Mouse (Mus musculus) gastrocnemius, postnatal 14 days (tissue): Measurements from ENCODE around the gene Cbx8. TPM values are rescaled to one million over a fixed set of nuclear protein-coding genes. Genes with fewer than 3 reads are reported as not detected.
A peak's percentile ranks its signal among the peaks of the same experiment; 100 is the strongest.

Experiments used
- DNase-seq: peaks from one replicate; pipeline ENCODE4 v3.0.0; 2021; ENCODE audit warnings: mixed read lengths
- intact Hi-C: fragments of 180-260 bp; cut with DNase I; formaldehyde crosslinking; loops from one replicate; pipeline ENCODE4 v1.15.1; 2025; ENCODE audit warnings: low total_unique reads
- long read RNA-seq, 2 experiments: library from polyadenylated mRNA; stranded (forward); transcript quantifications; one replicate each; pipeline ENCODE4 v2.0.0; 2021
- total RNA-seq, 2 experiments: library from RNA; stranded (reverse); gene quantifications; 2 replicates each; pipeline ENCODE4 v1.2.3; 2021

The Cbx8 gene
- 1 to 10 TPM; 2.1 to 2.7 TPM for total RNA-seq
- long read RNA-seq, experiment 1, partial matches to known transcripts = 0 of 3 reads
- long read RNA-seq, experiment 1, other reads (novel, unspliced or antisense) = 0 of 3 reads
- long read RNA-seq, experiment 2, partial matches to known transcripts = 0 of 4 reads
- long read RNA-seq, experiment 2, other reads (novel, unspliced or antisense) = 0 of 4 reads

DNA sequence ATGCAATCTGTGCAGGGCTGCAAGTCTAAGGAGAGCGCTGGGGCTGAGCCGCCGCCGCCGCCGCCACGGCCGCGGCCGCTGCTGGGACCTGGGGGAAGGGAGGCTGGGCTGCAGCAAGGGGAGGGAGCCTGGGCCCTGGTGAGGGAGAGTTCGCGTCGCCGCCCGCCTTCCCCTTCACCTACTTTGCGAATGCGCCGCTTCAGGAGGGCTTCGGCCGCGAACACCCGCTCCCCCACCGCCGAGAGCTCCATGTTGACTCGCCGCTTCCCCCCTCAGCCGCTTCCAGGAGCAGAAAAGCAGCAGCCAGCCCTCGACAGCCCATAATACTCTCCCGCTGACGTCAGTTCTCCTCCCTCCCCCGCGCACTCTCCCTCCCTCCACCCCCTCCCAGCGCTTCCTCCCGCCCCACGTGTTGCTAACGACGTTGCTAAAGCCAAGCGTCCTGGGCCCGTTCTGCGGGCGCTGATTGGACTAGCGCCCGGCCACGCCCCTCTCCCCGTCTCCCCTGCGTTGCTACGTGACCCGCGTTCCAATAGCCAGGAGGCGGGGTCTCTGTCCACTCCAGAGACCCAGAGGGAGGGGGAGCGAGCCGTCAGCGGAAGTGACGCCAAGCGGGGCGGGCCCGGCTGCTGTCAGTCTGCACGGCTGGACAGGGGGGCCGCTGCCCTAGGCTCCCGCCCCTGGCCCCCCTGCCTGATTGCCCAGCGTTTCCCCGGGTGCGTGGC lies at the start of gene Cbx8:
Gene Cbx8, minus strand, starts transcription at position 370 of the 725 bp plus-strand sequence.
- DNase-seq = peak; percentile 99
- intact Hi-C loops = no loop called here

DNA sequence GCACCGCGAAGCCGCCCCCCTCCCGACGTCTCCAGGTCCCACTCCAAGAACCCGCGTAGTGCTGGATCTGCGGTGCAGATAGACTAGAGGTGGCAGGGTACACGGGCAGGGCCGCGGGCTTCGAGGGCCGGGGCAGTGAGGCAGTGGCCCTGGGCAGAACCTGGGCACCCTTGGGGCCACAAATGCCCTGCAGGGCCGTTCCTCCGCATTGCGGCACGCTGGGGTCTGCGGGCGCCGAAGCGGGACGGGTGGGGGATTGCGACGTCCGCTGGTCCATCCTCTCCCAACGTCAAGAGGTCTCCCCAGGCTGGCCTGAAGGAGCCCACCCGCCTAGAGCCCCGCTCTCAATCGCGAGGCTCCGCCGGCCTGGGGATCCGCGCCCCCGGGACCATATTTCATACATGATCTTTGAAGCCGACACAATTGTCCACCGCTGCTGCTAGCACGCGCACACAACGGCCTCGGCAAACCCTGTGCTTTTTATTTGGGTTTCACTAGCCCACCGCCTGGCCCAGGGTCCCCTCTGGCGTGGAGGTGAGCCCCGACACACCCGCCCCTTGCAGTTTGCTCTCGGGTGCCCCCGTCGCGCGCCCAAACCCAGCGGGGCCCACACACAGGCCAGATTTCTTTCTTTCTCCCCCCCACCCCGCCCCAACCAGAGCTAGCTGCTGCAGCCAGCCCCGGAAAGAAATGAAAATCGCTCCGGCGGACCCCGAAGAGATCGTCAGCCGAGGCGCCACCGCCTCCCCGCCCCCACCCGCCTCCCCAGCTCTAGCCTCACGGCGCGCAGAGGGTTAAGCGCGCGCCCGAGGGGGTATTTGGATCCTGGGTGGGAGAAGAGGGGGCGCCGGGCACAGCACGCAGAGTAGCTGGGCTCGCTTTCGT lies 49.5 kb upstream of the Cbx8 start:
- no peak for DNase-seq
- intact Hi-C loops = no loop called here

DNA sequence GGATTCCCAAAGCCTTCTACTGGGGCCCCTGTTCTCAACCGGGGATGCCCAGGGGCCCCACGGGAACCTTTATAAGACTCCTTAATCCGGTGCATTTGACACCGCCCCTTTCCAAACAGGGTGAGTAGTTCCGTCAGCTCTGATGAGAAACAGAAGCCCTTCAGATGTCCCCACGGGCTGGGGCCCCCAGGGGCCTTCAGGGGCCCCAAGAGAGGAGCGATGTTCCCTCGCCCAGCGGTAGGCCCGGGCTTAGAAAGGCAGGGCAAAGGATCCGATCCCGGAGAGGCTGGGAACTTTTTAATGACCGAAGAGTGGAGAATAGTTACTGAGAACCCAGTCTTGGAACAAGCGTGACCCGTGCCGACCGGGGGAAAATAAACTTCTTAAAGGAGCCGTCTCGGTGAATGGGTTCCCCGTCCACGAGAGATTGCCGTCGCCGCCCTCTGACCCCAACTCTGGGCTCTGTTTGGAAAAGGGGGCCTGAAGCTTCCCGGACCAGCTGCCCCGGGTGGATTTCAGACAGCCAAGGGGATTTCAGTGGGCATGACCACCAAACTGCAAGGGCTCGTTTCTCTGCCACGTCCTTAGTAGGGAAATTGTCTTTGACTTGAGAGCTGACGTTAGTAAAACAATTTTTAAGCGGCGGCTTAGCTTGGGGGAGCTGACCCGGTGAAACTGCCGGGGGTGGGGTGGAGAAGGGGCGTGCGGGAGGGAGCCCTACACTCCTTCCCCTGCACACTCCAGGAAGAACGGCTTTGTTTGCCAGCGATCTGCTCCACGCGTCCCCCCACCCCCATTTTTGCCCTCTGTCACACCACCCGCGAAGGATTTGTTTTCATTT lies 48.7 kb upstream of the Cbx8 start:
- intact Hi-C loops = loop anchor here (10.0 kb wide), 2 partner anchors 55 to 95 kb away; no protein-coding TSS in a partner anchor
- DNase-seq = no peak

DNA sequence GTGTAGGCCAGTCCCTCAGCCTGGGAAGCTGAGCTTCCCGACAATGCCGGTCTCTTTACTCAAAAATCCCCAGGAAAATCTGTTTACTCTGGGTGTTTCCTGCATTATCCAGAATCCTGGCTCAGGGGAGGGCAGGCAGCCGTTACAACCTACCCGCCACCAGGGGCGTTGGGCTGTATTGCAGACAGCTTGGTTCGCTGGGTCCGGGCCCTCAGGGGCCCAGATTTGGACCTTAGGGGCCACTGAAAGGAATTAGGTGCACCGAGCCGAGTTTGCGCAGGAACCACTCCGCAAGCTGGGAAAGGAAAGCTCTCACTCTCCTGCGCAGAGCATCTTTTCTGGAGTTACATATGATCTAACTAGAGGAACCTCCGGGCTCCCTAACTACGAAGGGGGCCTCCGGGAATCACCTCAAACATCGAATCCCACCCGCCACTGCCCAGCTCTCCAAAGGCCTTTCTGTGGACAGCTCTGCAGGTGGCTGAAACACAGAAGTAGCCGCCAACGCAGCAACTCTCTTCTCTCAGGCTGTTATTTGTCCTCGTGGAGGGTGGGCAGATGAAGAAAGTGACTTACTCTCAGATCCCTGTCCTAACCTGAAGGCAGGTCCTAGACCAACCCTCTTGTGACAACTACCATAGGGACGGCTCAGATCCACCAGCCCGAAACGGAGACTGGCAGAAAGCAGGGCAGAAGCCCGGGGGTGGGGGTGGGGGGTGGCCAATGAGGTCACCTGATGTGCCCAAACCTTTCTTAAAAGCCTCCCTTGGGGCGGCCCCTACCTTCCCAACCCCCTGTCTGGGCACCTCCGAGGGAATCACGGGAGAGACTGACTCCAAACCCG lies 47.8 kb upstream of the Cbx8 start:
- DNase-seq = no peak
- intact Hi-C loops = loop anchor here (10.0 kb wide), 2 partner anchors 54 to 96 kb away; no protein-coding TSS in a partner anchor

DNA sequence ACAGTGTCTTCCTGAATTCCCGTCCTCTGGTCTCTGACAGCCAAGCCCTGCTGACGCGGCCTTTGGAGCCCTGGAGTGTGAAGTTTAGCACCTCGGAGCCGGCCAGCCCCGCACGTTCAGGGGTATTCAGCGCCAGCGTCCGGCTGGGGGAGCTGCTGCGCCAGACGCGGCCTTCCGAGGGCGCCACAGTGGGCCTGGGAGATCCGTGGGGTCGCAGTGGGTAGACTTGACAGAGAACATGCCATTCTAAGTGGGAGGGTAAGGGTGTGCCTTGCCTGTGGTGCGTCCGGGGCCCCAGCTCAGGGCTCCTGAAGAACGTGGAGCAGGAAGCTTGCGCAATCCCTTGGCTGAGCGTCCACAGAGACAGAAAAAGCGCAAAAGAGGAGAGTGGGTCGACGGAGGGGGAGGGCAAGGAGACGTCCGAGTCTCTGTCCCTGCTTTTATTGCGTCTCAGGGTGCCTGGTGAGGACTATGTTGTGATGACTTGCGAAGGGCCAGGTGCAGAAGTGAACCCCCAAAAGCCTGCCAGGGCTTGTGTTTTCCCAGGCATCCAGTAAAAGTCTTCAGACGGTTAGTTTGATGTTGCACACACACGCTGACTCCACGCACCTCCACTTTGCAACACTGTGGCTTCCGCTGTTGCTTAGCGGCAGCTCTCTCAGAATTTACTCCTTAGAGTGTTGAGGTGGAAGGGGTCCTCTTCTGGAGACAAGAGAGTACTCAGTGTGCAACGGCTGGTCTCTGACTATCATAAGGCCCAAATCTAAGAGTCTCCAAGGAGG lies 46.7 kb upstream of the Cbx8 start:
- DNase-seq = no peak
- intact Hi-C loops = loop anchor here (10.0 kb wide), 2 partner anchors 53 to 97 kb away; no protein-coding TSS in a partner anchor

DNA sequence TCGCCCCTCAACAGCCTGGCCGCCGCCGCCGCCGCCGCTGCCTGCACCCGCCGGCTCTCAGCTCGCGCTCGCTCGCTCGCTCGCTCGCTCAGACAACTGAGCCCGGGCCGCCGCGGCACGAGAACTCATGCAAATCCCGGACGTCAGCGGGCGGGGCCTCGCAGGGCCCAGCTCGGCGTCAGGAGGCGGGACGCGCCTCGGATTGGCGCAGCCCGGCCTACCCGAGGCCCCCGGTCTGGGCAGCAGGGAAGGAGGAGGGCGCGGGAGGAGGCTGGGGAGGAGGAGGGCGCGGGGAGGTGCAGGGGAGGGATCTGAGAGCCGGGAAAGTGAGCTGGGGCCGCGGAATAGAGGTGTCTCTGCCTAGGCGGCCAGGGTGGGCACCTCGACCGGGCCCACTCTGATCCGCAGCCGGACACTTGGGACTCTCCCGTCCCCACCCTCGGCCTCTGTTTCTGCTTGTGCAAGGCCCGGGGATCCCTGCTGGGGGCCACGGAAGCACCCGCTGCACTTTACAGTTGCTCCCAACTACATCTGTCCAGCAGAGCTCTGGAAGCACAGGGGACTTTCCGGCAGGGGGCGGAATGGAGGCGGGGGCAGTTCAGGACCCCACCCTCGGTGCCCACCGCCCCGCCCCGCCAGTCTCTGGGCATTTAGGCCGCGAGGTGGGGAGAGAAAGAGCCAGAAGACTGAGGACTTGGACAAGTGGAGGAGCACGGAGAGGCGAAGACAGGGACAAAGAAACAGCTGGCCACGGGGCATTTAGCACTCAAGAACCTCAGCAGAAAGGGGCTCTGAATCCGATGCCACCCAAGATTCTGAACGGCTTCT lies 45.6 kb upstream of the Cbx8 start, which contains the start of gene Cbx4:
Gene Cbx4, minus strand, starts transcription at position 78 of the 828 bp plus-strand sequence.
- DNase-seq = peak; percentile 95
- intact Hi-C loops = loop anchor here (10.0 kb wide), 2 partner anchors 52 to 98 kb away; no protein-coding TSS in a partner anchor

DNA sequence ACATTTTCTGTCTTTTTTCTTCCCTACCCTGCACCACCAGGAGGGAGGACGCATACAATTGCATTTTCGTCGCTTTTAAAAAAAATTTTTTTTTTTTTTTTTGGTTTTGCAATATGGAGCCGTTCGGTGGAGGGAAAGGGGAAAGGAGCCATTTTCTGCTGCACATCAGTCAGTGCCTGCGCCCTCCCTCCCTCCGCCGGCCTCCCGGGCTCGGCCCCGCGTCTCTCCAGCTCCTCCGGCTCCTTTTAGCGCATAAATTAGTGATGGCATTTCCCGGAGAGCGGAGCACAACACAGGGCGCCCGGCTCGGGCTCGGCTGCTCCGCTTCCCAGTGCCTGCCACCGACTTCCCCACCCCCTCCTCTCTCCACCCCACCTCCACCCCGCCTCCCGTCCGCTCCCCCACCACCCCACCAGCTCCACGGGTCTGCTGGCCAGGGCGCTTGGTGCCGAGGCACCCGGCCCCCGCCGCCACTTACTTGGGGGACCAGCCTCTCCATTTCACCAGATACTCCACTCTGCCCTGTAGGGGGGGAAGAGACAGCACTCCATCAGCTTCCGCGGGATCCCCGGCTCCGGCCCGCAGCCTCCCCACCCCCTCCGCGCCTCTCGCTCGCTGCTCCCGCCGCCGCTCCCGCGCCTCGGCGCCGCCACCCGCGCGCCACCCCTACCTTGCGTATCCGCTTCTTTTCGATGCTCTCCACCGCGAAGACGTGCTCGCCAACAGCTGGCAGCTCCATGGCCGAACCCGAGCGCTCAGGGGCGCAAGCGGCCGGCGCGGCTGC lies 44.7 kb upstream of the Cbx8 start:
- intact Hi-C loops = loop anchor here (10.0 kb wide), 2 partner anchors 51 to 99 kb away; no protein-coding TSS in a partner anchor
- peak; percentile 67 for DNase-seq

DNA sequence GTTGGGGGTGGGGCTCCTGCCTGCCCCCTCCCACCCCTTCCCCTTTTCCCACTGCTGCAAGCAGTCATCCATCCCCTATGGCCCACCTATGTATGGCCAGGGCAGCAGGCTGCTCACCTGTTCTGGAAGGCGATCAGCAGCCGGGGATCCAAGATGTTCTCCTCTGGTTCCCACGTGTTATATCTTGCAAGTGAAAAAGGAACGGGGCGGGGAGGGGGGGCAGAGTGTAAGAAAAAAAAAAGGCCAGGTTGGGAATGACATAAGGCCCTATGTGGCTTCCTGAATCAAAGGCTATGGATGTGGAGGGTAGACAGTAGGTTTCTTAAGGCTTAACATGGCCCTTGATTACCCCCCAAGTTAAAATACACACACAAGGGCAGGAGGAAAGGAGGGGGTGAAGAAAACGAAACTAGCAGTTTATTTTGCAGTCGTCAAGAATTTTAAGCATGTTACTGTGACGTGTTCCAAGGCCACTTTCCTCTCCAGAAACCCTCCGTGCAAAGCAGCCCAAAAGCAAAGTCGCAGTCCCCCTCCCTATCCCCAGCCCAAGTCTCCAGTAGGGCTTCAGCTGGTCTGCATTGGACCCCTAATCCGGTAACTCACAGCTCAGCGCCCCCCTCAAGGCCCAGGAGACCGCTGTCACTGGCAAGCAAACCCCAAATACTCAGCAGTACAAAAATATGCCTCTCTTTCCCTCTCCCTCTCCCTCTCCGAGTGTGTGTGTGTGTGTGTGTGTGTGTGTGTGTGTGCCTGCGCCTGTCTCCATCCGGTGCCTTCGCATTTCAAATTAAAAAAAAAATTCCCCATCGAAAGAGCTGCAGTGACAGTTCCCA lies 43.9 kb upstream of the Cbx8 start:
- intact Hi-C loops = loop anchor here (10.0 kb wide), 2 partner anchors 50 to 100 kb away; no protein-coding TSS in a partner anchor
- DNase-seq = no peak

DNA sequence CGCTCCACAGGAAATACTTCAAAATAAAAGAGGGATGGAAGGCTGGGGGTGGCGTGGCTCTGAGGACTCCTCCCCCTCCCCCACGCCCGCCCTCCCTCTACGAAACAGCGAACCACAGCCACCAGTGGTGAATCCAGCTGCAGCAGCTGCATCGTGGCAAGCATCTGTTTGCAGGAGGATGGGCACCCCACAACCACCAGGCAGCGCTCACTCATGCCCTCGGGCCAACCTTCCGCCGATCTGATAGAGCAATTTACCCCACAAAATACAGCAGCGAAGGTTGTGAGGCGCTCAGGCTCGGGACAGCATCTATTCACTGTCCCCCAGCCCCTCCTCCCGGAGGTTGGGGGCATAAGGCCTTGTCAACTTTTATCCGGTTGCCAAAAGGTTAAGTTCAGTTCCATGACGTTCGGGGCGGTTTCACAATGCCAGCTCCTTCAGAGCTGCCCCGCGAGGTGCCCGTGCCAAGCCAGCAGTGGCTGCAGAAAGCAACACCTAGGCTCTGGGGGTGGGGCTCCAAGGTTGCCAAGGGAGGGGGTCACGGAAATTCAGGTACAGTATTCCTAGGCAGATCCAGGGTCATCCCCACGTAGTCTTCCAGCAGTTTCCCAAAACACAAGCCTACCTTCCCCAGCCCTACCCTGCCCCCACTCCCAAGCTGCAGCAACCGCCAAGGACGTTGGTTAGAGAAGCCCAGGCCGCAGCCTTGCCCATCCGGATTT lies 43.1 kb upstream of the Cbx8 start:
- intact Hi-C loops = loop anchor here (10.0 kb wide), 2 partner anchors 49 to 101 kb away; no protein-coding TSS in a partner anchor
- DNase-seq = no peak

DNA sequence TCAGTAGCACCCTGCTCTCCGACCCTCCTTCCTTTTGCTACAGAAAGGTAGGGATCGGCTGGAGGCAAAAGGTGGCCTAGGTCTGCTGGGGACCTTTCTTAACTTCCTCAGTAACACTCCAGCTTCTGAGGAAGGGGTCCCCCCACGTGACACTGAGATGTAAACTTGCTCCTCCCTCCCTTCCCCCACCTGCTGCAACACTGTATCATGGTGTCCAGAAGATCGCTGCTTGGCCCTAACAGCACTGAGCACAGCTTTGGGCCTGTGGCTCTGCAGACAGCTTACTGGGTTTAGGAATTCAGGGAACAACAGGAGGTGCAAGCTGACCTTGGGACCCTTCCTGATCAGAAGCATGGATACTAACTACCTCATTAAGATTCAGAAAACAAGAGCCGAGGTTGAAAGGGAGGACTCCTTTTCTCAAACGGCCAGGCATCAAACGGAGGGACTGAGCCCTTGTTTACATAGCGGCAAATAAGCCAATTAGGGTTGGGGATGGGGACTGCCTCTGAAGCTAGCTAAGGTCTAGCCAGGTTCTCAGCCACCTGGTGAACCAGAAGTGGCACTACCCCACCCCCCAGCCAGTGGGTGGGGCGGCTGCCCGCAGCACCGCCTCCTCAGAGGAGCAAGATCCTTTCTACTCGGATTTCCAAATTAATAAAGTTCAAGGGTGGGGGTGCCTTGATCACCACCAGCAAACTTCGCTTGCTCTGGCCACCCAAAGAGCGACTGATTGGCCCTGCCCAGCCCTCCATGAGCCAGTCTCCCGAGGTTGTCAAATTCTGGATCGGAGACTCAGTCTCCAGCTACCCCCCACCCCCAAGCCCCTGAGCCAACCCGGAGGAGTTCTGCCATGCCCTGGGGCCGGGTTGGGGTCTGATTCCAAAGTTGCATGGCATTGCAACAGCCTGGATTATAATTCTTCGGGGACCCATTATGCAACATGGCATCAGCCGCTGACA lies 42.1 kb upstream of the Cbx8 start:
- DNase-seq = no peak
- intact Hi-C loops = loop anchor here (10.0 kb wide), 2 partner anchors 48 to 102 kb away; no protein-coding TSS in a partner anchor

DNA sequence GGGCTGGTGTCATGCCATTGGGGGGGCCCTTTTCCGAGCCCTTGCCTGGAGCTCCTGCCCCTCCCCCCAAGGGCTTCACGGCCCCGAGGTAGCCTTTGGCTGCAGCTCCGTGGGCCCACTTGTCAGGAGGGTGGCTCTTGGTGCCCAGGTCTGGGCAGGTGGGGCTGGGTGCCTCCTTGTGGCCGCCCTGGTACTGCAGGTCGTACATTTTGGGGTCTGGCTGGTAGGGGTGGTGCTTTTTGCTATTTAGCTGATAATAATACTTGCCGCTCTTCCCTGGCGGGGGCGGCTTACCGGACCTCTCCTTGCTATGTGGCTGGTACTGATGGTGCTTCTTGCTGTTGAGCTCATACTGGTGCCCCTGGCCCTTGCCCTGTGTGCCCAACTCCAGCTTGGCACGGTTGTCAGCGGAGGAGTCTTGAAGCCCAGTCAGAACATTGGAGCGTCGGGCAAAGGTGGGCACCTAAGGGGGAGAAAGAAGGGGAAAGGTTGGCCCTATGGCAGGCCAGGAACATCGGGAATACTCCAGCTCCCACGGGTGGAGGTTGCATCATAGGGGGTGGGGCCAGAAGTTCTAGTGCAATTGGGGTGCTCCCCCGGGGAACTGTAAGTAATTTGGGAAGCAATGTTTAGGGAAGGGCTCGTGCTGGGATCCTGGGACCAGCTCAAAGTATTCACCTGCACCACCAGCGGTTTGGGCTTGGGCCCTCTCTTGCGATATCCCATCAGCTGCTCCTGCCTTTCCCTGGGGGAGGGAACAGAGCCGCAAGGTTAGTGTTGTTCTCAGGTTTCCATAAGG lies 41.3 kb upstream of the Cbx8 start:
- intact Hi-C loops = loop anchor here (10.0 kb wide), 2 partner anchors 47 to 103 kb away; no protein-coding TSS in a partner anchor
- DNase-seq = no peak
